Mouse (Mus musculus) liver, embryonic 14.5 days (tissue): ENCODE data around the gene Atp2b1. TPM values are rescaled to one million over a fixed set of nuclear protein-coding genes. Genes with fewer than 3 reads are reported as not detected.

Source experiments
- ATAC-seq: fragments of 200-750 bp; cut with Nextera tagmentation; 2 replicates; pipeline ENCODE4 v1.8.0; 2017; ENCODE audit warnings: moderate number of reproducible peaks, mild to moderate bottlenecking, moderate library complexity; ENCODE audit not compliant: insufficient read depth
- DNase-seq, 3 experiments: peaks; one replicate each; pipeline ENCODE4 v3.0.0-alpha.2; 2012 to 2013; ENCODE audit warnings: low read depth in 3 of 3, low spot score in 3 of 3
- H3K27ac ChIP-seq: fragments of 300-500 bp; sonication (generic); 2 replicates; pipeline ENCODE4 v1.5.1; 2014; ENCODE audit warnings: moderate library complexity, mild to moderate bottlenecking, control low read depth, inconsistent platforms
- H3K27me3 ChIP-seq: fragments of 300-500 bp; sonication (generic); 2 replicates; pipeline ENCODE4 v1.6.1; 2014; ENCODE audit warnings: mild to moderate bottlenecking, low read length, moderate library complexity; ENCODE audit not compliant: control insufficient read depth, insufficient read depth
- H3K36me3 ChIP-seq: fragments of 300-500 bp; sonication (generic); replicated peaks from 2 replicates; pipeline ENCODE4 v1.6.1; 2014; ENCODE audit warnings: low read depth; ENCODE audit not compliant: control insufficient read depth, insufficient read depth
- H3K4me1 ChIP-seq, 2 experiments: fragments of 200-500 bp in 1 of 2; fragments of 300-500 bp in 1 of 2; sonication (generic) in 1 of 2; replicated peaks; 2 replicates each; pipeline ENCODE4 v1.6.1; 2012 to 2014; ENCODE audit warnings: antibody characterized with exemption in 1 of 2, inconsistent platforms in 1 of 2, low read length in 1 of 2; ENCODE audit not compliant: control insufficient read depth in 2 of 2, insufficient read depth in 2 of 2
- H3K4me2 ChIP-seq: fragments of 300-500 bp; sonication (generic); 2 replicates; pipeline ENCODE4 v1.6.1; 2014; ENCODE audit warnings: low read depth, mild to moderate bottlenecking, control low read depth, moderate library complexity
- H3K4me3 ChIP-seq, 2 experiments: fragments of 200-500 bp in 1 of 2; fragments of 300-500 bp in 1 of 2; sonication (generic) in 1 of 2; 2 replicates each; pipeline ENCODE4 v1.5.1; 2012 to 2014; ENCODE audit warnings: low read depth in 2 of 2, low read length in 2 of 2, mild to moderate bottlenecking in 2 of 2, control low read depth in 1 of 2, inconsistent platforms in 1 of 2, moderate library complexity in 1 of 2; ENCODE audit not compliant: insufficient read depth in 1 of 2
- H3K9ac ChIP-seq: fragments of 300-500 bp; sonication (generic); replicated peaks from 2 replicates; pipeline ENCODE4 v1.6.1; 2014; ENCODE audit warnings: mild to moderate bottlenecking, control low read depth, moderate library complexity
- H3K9me3 ChIP-seq: fragments of 300-500 bp; sonication (generic); 2 replicates; pipeline ENCODE4 v1.6.1; 2016; ENCODE audit warnings: low read length, mixed read lengths; ENCODE audit not compliant: control insufficient read depth
- CTCF ChIP-seq: IDR thresholded peaks from 2 replicates; pipeline ENCODE4 v1.5.1; 2016; ENCODE audit warnings: antibody characterized with exemption, low read depth, control low read depth
- EP300 ChIP-seq: IDR thresholded peaks from 2 replicates; pipeline ENCODE4 v1.6.1; 2016; ENCODE audit warnings: antibody characterized with exemption, low read depth
- WGBS: fragments of 180-500 bp; shearing (Covaris S2); extraction: QIAGEN DNeasy Blood & Tissue Kit; methylation state at CpG from one replicate; pipeline ENCODE4 v1.1.7; 2014; ENCODE audit not compliant: insufficient replicate concordance; 5-methylcytosine and 5-hydroxymethylcytosine counted together
- polyA plus RNA-seq, 2 experiments: library from polyadenylated mRNA; depleted of rRNA in 1 of 2; stranded (reverse) in 1 of 2; unstranded in 1 of 2; fragments of >200 nt; fragmentation: Nextera tagmentation in 1 of 2; extraction: Ambion mirVana in 1 of 2; gene quantifications; 2 replicates each; pipeline versions ENCODE4 v1.2.1 to v1.2.3; 2012 to 2014

The Atp2b1 gene
- polyA plus RNA-seq, 2 experiments: 7.4 to 27.6 TPM

- no peaks in the 10 kb centered on the region; the same call in 1 of the 2 replicates for H3K36me3 ChIP-seq
- H3K9ac ChIP-seq: no peak overlapping the region
- WGBS: 79% methylated on average over 6 of the region's 6 CpGs
- no peak for ATAC-seq
- peaks cover 0 to 8% of the 10 kb centered on the region in 2 experiments; a peak in 1 of 4 replicates for H3K4me1 ChIP-seq
- H3K27ac ChIP-seq: no peak overlapping the region
- no peaks in the 10 kb centered on the region for H3K9me3 ChIP-seq
- no peaks in the 10 kb centered on the region for H3K27me3 ChIP-seq
- H3K4me3 ChIP-seq: no peak overlapping the region
- TF ChIP-seq EP300: no peak
- no peak overlapping the region for H3K4me2 ChIP-seq
- no peak for DNase-seq
These were observed 62.8 kb downstream of the Atp2b1 start for GRCm38 (mm10) chr10:98976877-98977494.

GRCm38 (mm10) chr10:98978766-98979165 lies 64.6 kb downstream of the Atp2b1 start:
- 76% methylated on average over 6 of the region's 6 CpGs for WGBS
- H3K36me3 ChIP-seq: no peaks in the 10 kb centered on the region; the same call in 1 of the 2 replicates
- no peak for ATAC-seq
- DNase-seq: no peak
- no peak overlapping the region for H3K9ac ChIP-seq
- H3K27me3 ChIP-seq: no peaks in the 10 kb centered on the region
- peaks cover 0 to 6% of the 10 kb centered on the region in 2 experiments; a peak in 1 of 4 replicates for H3K4me1 ChIP-seq
- TF ChIP-seq EP300: no peak
- no peak for TF ChIP-seq CTCF
- no peak overlapping the region for H3K27ac ChIP-seq
- H3K4me3 ChIP-seq: no peak overlapping the region
- H3K9me3 ChIP-seq: no peaks in the 10 kb centered on the region
- no peak overlapping the region for H3K4me2 ChIP-seq

GRCm38 (mm10) chr10:98979296-98979695 lies 65.1 kb downstream of the Atp2b1 start:
- Histone ChIP-seq H3K27ac (no peak overlapping the region), H3K4me1 (peaks cover 0 to 6% of the 10 kb centered on the region in 2 experiments; a peak in 1 of 4 replicates), H3K9me3 (no peaks in the 10 kb centered on the region), H3K36me3 (no peaks in the 10 kb centered on the region; the same call in 1 of the 2 replicates), H3K4me3 (no peak overlapping the region), H3K27me3 (no peaks in the 10 kb centered on the region), H3K9ac (no peak overlapping the region), H3K4me2 (no peak overlapping the region)
- DNase-seq (no peak), ATAC-seq (no peak)
- no peak for TF ChIP-seq EP300
- no peak for TF ChIP-seq CTCF
- 81% methylated on average over 7 of the region's 7 CpGs for WGBS

- no peak overlapping the region for H3K4me3 ChIP-seq
- no peaks in the 10 kb centered on the region for H3K27me3 ChIP-seq
- H3K4me2 ChIP-seq: no peak overlapping the region
- DNase-seq (no peak), ATAC-seq (no peak)
- H3K4me1 ChIP-seq: peaks cover 0 to 6% of the 10 kb centered on the region in 2 experiments; a peak in 1 of 4 replicates
- H3K36me3 ChIP-seq: no peaks in the 10 kb centered on the region; the same call in 1 of the 2 replicates
- TF ChIP-seq EP300: no peak
- TF ChIP-seq CTCF: no peak
- WGBS: 65% methylated on average over 8 of the region's 8 CpGs
- no peaks in the 10 kb centered on the region for H3K9me3 ChIP-seq
- no peak overlapping the region for H3K9ac ChIP-seq
- H3K27ac ChIP-seq: no peak overlapping the region
These were observed 65.7 kb downstream of the Atp2b1 start for GRCm38 (mm10) chr10:98979951-98980350.

- Histone ChIP-seq H3K27ac (no peak overlapping the region), H3K4me1 (no peaks in the 10 kb centered on the region), H3K36me3 (peaks cover 16% of the 10 kb centered on the region), H3K4me2 (no peak overlapping the region), H3K9me3 (no peaks in the 10 kb centered on the region), H3K9ac (no peak overlapping the region), H3K27me3 (no peaks in the 10 kb centered on the region), H3K4me3 (no peak overlapping the region)
- 77% methylated on average over 3 of the region's 3 CpGs for WGBS
- ATAC-seq (no peak), DNase-seq (no peak)
- no peak for TF ChIP-seq CTCF
- TF ChIP-seq EP300: no peak
These were observed 77.8 kb downstream of the Atp2b1 start for GRCm38 (mm10) chr10:98991964-98992363.
